Mouse (Mus musculus): Measurements from ENCODE around the gene Gnmt. TPM values are rescaled to one million over a fixed set of nuclear protein-coding genes. Genes with fewer than 3 reads are reported as not detected.

The Gnmt gene
- total and polyA plus RNA-seq, 3 experiments, result 0.13 to 0.71 (median 0.38) TPM

- TF ChIP-seq NELFE (IDR thresholded peaks at IDR 0.05; ENCODE audit: low read depth, low read length), result peak; percentile 94
- TF ChIP-seq HCFC1 (IDR thresholded peaks at IDR 0.05; ENCODE audit: low read depth, low read length), result peak; percentile 87
- TF ChIP-seq JUND (conservative IDR thresholded peaks at IDR 0.05; ENCODE audit: low read depth, low read length), result no peak
- peak; percentile 96 for TF ChIP-seq TBP (conservative IDR thresholded peaks at IDR 0.05; ENCODE audit: low read depth, low read length)
- no peak for TF ChIP-seq CTCF (conservative IDR thresholded peaks at IDR 0.05 in 1 of 2, IDR thresholded peaks at IDR 0.05 in 1 of 2; ENCODE audit: low read depth in 2 of 2, low read length in 2 of 2)
- peak; percentile 85 for TF ChIP-seq TCF12 (IDR thresholded peaks at IDR 0.05; ENCODE audit: low read depth, low read length)
- TF ChIP-seq RCOR1 (conservative IDR thresholded peaks at IDR 0.05; ENCODE audit: low read depth, low read length), result peak; percentile 88
- TF ChIP-seq IRF4 (IDR thresholded peaks at IDR 0.05; ENCODE audit: low read depth, low read length), result peak; percentile 76
- peak; percentile 4; the same call in 1 of the 2 replicates for TF ChIP-seq GABPA (IDR thresholded peaks at IDR 0.05; ENCODE audit: insufficient replicate concordance, low read depth, low read length)
- peak; percentile 89; the same call in 1 of the 2 replicates for TF ChIP-seq CHD1 (IDR thresholded peaks at IDR 0.05; ENCODE audit: low read depth, low read length)
- peak; percentile 79 for TF ChIP-seq NRF1 (IDR thresholded peaks at IDR 0.05; ENCODE audit: low read depth, low read length)
- TF ChIP-seq USF1 (IDR thresholded peaks at IDR 0.05; ENCODE audit: low read depth, low read length), result peak; percentile 84
- peak; percentile 94 for TF ChIP-seq CHD2 (IDR thresholded peaks at IDR 0.05; ENCODE audit: low read length)
Observed at GRCm38 (mm10) chr17:46751794-46752556, 23.0 kb upstream of the Gnmt start, which contains the start of gene Cnpy3 (continued).

DNA sequence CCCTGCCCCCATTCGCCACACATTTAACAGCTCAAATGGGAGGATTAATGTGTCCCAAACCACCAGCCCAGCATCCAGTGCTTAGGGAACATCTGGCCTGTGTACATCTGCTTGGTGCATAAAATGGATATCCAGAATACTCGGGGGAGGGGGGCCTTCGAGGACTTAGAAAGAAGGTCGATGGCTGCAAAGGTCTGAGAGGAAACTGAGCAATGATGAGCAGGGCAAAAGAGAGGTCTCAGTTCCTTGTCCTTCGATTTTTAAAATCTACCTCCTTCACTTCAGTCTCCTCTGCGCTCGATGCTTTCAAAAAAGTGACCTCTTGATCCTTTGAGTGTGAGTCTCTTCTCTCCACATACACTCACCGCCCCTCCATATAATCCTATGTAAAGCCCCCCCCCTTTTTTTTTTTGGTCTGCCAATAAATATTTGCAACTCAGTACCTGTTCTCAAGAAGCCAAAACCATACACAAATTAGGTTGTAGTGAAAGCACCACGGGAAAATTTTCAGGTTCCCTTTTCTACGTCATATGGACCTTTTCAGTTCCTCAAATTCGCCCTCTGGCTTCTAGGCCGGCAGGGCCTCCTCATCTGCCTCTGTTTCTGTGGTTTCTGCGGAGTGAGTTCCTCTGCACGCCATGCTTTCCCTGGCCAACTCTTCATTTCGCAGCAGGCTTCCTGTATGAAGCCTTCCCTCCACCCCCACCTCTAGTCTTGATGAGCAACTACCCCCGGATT, 22.3 kb upstream of the Gnmt start:
- peak; percentile 98 for DNase-seq (ENCODE audit: extremely low read depth)
- peak overlapping the region; percentile 88 for H3K4me2 ChIP-seq (ENCODE audit: insufficient read depth, low read depth, poor library complexity, severe bottlenecking)
- no peaks in the 10 kb centered on the region for H3K27me3 ChIP-seq (replicated peaks)
- peaks cover 13% of the 10 kb centered on the region for H3K9me3 ChIP-seq (replicated peaks; ENCODE audit: low read length)
- H3K4me1 ChIP-seq (ENCODE audit: control insufficient read depth in 1 of 2, insufficient read depth in 2 of 2), result peaks cover 10 to 40% of the 10 kb centered on the region in 2 experiments
- dilution Hi-C loops (cut with MboI; ENCODE audit: extremely low pct_ligation_motif_present, extremely low pct_unique_long_range_greater_than_20kb, low sequenced_read_pairs), result no loop called here
- H3K79me2 ChIP-seq (replicated peaks; ENCODE audit: control insufficient read depth, extremely low read depth, insufficient read depth, poor library complexity, severe bottlenecking), result peaks cover 34% of the 10 kb centered on the region
- H3K27ac ChIP-seq (ENCODE audit: insufficient read depth, low read depth), result peak overlapping the region; percentile 99
- in situ Hi-C loops (cut with MboI; ENCODE audit: low pct_ligation_motif_present, low pct_unique_long_range_greater_than_20kb, low sequenced_read_pairs), result no loop called here
- H3K9ac ChIP-seq (ENCODE audit: insufficient read depth, low read depth), result peak overlapping the region; percentile 98
- peaks cover 10 to 19% of the 10 kb centered on the region in 2 experiments for H3K36me3 ChIP-seq (replicated peaks in 1 of 2; ENCODE audit: control insufficient read depth in 1 of 2, insufficient read depth in 1 of 2, low read length in 1 of 2)
- peak overlapping the region; percentile 68 to 79 (median 73) for H3K4me3 ChIP-seq (replicated peaks in 1 of 3; ENCODE audit: low read depth in 2 of 3, low read length in 2 of 3, poor library complexity in 1 of 3)
- TF ChIP-seq SMC3 (IDR thresholded peaks at IDR 0.05; ENCODE audit: low read depth, low read length) (peak; percentile 12; the same call in 1 of the 2 replicates), ZMIZ1 (IDR thresholded peaks at IDR 0.05; ENCODE audit: low read depth, low read length) (peak; percentile 88), HCFC1 (IDR thresholded peaks at IDR 0.05; ENCODE audit: low read depth, low read length) (peak; percentile 55; the same call in 1 of the 2 replicates), USF1 (IDR thresholded peaks at IDR 0.05; ENCODE audit: low read depth, low read length) (no peak), RCOR1 (conservative IDR thresholded peaks at IDR 0.05; ENCODE audit: low read depth, low read length) (peak; percentile 100), MAZ (IDR thresholded peaks at IDR 0.05; ENCODE audit: low read depth, low read length) (peak; percentile 87), TBP (conservative IDR thresholded peaks at IDR 0.05; ENCODE audit: low read depth, low read length) (peak; percentile 92), BHLHE40 (IDR thresholded peaks at IDR 0.05; ENCODE audit: low read depth, low read length) (peak; percentile 96), JUND (conservative IDR thresholded peaks at IDR 0.05; ENCODE audit: low read depth, low read length) (peak; percentile 93), ETS1 (conservative IDR thresholded peaks at IDR 0.05; ENCODE audit: low read depth, low read length) (peak; percentile 96), MAX (IDR thresholded peaks at IDR 0.05; ENCODE audit: low read length) (peak; percentile 86), ZC3H11A (IDR thresholded peaks at IDR 0.05; ENCODE audit: low read depth, low read length) (no peak), MXI1 (IDR thresholded peaks at IDR 0.05; ENCODE audit: low read depth, low read length) (no peak), PAX5 (IDR thresholded peaks at IDR 0.05; ENCODE audit: low read length) (no peak), MAFK (IDR thresholded peaks at IDR 0.05; ENCODE audit: insufficient replicate concordance, low read length) (peak; percentile 96), RAD21 (IDR thresholded peaks at IDR 0.05; ENCODE audit: low read depth, low read length) (no peak; the same call in none of the 2 replicates), IRF4 (IDR thresholded peaks at IDR 0.05; ENCODE audit: low read depth, low read length) (peak; percentile 100), CHD1 (IDR thresholded peaks at IDR 0.05; ENCODE audit: low read depth, low read length) (peak; percentile 68), KAT2A (IDR thresholded peaks at IDR 0.05; ENCODE audit: insufficient replicate concordance, low read length) (0 out of 2 replicates have a peak, but pooled peaks have one; percentile 36), SIN3A (IDR thresholded peaks at IDR 0.05; ENCODE audit: low read length) (peak; percentile 92), UBTF (IDR thresholded peaks at IDR 0.05; ENCODE audit: low read depth, low read length) (no peak), POLR2A (IDR thresholded peaks at IDR 0.05; ENCODE audit: low read depth, low read length) (peak; percentile 71), ZNF384 (IDR thresholded peaks at IDR 0.05; ENCODE audit: low read depth, low read length) (peak; percentile 94), CTCF (conservative IDR thresholded peaks at IDR 0.05 in 1 of 2, IDR thresholded peaks at IDR 0.05 in 1 of 2; ENCODE audit: low read depth in 2 of 2, low read length in 2 of 2) (no peak), ELF1 (IDR thresholded peaks at IDR 0.05; ENCODE audit: low read depth, low read length) (peak; percentile 65; the same call in 1 of the 2 replicates), NRF1 (IDR thresholded peaks at IDR 0.05; ENCODE audit: low read depth, low read length) (peak; percentile 20; the same call in 1 of the 2 replicates), GABPA (IDR thresholded peaks at IDR 0.05; ENCODE audit: insufficient replicate concordance, low read depth, low read length) (no peak), TCF12 (IDR thresholded peaks at IDR 0.05; ENCODE audit: low read depth, low read length) (peak; percentile 100), POLR2AphosphoS2 (IDR thresholded peaks at IDR 0.05; ENCODE audit: low read depth, low read length) (no peak)

Measured in CH12.LX (cell line).